Mouse (Mus musculus): Measurements from ENCODE around the gene Ahsg.

Gene Ahsg

DNA sequence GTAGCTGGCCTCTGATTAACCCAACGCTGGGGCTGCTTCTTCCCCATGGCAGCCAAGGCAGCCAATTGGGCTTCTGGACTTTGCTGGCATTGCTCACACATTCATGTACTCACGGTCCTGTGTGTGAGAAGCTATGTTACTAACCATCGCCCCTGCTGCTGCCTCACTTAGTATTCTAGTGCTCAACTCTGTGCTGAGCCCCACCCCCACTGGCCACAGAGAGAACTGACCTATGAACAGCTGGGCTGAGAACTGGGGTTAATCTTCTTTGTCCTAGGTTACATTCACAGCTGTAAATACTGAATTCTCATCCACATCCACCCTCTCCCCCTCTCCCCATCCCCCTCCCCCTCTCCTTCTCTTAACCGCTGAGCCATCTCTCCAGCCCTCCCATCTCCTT is 2.2 kb upstream of the Ahsg start:
- peak; percentile 38 for DNase-seq

DNA sequence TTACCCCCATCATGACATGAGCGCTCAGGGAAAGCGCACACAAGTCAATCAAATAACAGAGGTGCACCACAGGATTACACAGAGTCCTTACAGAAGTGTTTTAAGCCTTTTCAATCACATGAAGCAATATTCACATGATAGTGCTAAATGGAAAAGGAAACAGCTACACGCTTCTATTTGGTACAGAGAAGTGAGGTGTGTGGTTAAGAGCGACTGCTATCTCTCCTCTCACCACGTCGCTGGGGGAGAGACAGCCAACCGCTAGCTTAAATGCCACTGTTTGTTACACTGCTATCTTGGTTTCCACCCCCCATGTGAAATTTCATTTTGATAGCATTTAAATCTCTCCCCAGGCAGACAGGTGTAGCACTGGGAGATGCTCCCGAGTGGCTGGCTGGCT is 1.4 kb upstream of the Ahsg start:
- DNase-seq, result no peak

GRCm38 (mm10) chr16:22891733-22892154 is 667 bp downstream of the Ahsg start:
- DNase-seq, result peak; percentile 35

DNA sequence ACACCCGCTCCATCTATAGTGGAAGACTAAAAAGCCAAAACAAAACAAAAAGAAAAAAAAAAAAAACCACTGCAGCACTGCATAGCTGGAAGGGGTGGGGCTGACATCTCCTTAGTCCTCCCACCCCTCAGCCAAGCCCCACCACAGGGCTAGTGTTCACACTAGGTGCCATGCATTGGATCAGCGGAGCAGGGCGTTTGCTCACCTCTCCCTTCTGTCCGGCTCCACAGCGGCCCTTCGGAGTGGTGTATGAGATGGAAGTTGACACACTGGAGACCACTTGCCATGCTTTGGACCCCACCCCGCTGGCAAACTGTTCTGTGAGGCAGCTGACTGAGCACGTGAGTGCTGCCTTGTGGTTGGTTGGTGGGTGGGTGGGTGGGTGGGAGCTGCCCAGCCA is 3.0 kb downstream of the Ahsg start:
- peak; percentile 9 for DNase-seq

DNA sequence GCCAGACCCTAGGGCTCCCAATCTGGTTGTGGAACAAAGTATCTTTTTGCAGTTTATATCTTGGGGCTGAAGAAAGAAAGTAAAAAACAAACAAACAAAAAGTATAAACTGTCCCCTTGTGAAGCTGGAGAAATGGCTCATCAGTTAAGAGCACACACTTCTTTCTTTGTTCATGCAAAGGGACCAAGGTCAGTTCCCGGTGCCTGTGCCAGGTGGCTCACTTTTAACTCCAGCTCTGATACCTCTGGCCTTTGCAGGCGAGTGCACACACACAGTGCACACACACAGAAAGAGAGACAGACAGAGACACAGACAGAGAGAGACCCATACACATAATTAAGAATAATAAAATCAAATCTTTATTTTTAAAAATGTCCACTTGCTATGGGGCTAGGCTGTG is 5.5 kb downstream of the Ahsg start:
- DNase-seq, result no peak

GRCm38 (mm10) chr16:22899346-22899745 is 8.3 kb downstream of the Ahsg start:
- DNase-seq, result no peak

DNA sequence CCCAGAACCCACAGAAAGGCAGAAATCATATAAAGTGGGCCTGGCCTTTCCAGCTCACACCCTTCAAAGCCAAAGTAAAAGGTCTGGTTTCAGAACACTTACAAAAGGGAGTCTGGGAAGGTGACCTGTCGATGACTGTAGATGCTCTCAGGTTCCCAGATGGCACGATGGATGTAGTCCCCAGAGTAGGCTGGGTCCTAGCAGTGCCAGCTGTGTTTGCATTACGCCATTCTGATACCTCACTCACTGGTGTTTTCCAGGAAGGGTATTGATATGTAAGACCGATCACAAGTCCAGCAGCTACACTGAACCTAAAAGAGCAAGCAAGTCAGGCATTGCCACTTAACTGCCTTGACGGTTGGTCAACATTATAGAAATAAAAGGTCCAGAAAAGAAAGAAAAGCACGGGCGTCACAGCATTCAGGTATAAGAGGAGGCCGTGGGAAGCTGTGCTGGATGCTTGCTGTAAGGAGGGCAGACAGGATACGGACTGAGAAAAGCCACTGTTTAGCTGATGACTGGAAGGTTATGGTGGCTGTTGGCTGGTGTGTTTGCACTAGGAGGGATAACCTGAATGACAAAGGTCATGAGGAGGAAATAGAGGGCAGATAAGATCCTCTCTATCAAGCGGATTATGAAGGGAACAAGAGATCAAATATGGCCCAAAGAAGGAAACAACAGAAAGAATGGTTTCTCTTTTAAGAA is 8.9 kb downstream of the Ahsg start:
- no peak for DNase-seq

DNA sequence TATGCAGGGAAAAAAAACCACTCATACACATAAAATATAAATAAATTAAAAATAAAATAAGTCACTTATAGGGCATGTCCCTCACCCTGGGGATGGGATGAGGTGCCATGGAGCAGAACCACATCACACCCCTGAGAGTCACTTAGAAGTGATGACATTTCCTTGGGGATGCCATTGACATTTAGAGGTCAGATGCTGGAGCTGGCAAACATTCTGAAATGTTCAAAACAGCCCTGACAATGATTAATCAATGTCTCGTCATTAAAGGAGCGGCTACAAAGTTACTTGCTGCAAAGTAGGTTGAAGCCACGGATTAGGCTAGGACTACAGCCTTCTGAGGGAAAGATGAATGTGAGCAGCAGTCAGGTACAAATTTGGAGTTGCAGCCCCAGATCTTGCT is 10.2 kb downstream of the Ahsg start:
- DNase-seq, result no peak

- no peak for DNase-seq
Observed at GRCm38 (mm10) chr16:22909290-22909689, 18.2 kb downstream of the Ahsg start.

GRCm38 (mm10) chr16:22911986-22912385 is 20.9 kb downstream of the Ahsg start:
- DNase-seq, result no peak

- DNase-seq, result no peak
Observed at GRCm38 (mm10) chr16:22912886-22913285, 21.8 kb downstream of the Ahsg start.

DNA sequence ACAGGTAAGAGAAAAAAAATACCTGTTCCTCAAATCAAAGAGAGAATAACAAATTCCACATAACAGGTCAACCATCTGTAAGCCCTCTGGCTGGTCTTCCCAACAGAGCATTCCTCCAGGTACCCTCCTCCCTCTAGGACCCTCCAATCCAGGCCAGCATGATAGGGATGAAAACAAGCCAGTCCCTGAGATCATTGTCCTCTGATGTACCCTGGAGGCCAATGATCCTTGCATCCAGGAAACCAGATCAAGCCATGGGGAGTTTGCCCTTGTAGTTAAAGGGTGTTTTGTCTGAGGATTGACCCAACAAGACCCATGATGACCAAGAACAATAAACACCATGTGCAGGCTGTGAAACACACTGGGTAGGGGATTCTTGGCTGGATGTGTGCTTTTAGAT is 23.2 kb downstream of the Ahsg start:
- no peak for DNase-seq

DNA sequence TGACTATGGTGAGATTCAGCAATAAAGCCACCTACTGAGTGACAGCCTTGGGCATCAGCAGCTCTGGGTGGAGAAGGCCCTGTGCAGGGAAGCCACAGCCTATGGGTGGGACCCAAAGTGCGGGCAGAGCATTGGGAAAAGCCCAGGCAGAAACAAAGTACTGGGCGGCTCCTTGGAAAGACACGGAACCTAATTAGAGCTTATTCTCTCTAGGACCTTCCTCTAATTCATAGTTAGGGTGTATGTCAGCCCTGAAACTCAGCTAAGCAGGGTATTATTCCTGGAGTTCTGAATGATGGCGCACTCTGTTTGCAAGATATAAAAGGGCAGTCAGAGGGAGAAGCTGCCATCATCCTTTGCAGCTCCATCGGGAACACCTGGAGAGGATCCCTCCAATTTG is 27.0 kb downstream of the Ahsg start, which contains the start of gene Fetub:
Fetub (plus strand) TSS at position 301 of the 400 bp plus-strand sequence.
- DNase-seq, result no peak

DNA sequence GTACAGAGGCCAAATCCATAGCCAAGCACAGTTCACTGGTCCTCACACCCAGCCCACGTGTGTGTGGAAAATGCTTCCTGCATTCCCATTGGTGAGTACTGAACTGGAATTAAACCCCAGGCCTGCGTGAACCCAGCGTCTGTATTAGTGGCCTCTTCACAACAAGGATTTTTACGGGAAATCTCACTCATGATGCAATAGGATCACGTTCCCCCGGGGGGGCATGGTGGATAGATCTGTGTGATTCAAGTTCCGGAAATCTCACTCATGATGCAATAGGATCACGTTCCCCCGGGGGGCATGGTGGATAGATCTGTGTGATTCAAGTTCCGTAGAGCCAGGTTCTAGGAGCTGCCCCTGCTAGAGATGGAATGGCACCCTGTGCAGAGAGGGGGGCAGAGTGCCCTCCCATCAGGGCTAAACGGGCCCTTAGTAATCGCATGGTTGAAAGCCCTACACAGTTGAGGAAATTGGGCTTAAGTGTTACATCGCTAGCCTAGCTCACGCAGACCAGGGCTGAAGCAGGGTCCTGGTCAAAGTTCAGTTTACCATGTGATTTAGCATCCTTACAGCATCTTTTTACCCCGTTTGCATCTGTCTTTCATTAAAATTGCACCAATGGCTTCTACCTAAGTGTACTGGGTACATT is 27.7 kb downstream of the Ahsg start:
- DNase-seq, result no peak

DNA sequence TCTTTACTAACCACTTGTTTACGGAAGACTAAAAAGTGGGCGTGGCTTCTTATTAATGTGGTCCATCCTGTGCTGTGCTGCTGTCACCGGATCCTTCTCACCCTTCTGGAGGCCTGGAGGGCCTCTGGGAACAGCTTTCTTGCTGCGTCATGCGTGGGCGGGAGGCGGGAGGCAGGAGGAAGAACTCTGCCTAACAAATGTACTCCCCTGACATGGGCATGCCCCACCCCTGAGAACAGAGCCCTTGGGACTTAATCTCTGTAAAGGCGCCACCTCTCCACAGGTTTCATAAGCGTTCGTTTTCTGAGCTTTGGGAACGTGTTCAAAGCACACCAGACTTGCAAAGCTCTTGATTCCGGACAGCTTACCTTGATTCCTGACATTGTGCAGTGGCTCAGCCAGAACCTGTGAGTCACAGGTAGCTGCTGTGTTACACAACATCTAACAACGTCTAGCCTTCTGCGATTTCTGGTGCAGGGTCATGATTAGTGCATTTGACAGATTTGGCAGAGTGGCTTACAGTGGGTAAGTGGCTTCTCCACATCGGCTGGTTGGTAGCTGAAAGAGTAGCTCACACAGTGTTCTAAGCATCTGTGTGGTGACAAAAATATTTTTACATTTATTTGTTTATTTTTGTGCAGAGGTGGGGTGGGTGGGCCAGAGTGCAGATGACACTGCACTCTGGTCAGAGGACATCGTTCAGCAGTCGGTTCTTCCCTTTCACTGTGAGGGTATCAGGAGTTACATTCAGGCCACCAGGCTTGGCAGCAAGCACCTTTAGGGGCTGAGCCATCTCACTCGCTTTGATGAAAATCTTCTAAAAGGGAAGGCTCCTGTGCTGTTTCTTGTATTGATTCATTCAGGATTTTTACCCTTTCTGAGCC is 29.1 kb downstream of the Ahsg start:
- DNase-seq, result peak; percentile 15

DNA sequence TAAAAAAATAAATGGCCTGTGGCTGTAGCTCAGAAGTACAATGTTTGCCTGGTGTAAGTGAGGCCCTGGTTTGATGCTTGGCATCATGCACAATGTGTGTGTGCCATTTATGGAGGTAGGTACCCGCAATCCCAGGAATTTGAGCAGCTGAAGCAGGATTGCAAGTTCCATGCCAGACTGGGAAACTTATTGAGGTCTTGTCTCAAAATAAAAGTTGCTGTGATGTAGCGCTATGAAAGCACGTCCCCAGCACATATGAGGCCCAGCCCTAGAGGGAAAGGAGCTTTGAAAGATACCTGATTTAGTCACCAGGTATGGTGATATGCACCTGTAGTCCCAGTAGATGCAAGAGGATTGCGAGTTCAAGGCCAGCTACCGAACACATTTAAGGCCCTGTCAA is 30.7 kb downstream of the Ahsg start:
- no peak for DNase-seq

- DNase-seq, result no peak
Observed at GRCm38 (mm10) chr16:22922433-22922832, 31.4 kb downstream of the Ahsg start.

GRCm38 (mm10) chr16:22929575-22929974 is 38.5 kb downstream of the Ahsg start:
- DNase-seq, result no peak

- no peak for DNase-seq
Observed at GRCm38 (mm10) chr16:22931431-22932200, 40.5 kb downstream of the Ahsg start.

GRCm38 (mm10) chr16:22937631-22938030 is 46.6 kb downstream of the Ahsg start:
- no peak for DNase-seq

DNA sequence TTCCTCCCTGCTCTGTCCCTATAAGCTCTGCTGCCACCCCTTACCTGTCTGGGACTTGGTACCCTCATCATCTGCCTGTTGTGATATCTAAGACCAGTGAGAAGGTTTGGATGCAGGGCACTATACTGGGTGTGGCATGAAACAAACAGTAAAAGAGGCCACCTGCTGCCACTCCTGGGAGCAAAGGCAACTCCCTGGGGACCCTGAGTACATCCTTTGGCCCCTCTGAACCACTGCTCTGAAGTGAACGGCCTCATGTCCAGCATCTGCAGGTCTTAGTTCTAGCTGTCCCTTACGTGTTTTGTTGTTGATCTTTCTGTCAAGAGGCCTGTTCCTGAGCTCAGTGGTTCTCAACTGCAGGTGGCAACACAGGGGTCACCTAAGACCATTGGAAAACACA is 47.5 kb downstream of the Ahsg start:
- no peak for DNase-seq

DNA sequence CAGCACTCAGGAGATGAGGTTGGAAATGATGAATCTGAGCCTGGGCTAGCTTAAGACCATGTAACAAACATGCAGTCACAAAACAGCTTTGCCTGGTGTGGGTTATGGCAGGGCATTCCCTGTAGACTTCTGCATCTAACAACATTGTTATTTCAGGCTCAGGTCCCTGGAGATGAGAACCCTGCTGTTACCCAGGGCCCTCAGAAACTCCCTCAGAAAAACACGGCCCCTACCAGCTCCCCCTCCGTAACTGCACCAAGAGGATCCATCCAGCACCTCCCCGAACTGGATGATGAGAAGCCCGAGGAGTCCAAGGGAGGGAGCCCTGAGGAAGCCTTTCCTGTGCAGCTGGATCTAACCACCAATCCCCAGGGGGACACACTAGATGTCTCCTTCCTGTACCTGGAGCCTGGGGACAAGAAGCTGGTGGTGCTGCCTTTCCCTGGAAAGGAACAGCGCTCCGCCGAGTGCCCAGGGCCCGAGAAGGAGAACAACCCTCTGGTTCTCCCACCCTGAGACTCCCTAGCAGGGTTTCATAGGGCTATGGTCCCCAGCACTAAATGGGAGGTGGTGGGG is 48.1 kb downstream of the Ahsg start:
- no peak for DNase-seq
